Mouse (Mus musculus) liver, embryonic 14.5 days (tissue): ENCODE results near the gene Slc7a15.

Experiments used
- CTCF ChIP-seq: IDR thresholded peaks from 2 replicates; pipeline ENCODE4 v1.5.1; 2016; ENCODE audit warnings: antibody characterized with exemption, low read depth, control low read depth
- EP300 ChIP-seq: IDR thresholded peaks from 2 replicates; pipeline ENCODE4 v1.6.1; 2016; ENCODE audit warnings: antibody characterized with exemption, low read depth

DNA sequence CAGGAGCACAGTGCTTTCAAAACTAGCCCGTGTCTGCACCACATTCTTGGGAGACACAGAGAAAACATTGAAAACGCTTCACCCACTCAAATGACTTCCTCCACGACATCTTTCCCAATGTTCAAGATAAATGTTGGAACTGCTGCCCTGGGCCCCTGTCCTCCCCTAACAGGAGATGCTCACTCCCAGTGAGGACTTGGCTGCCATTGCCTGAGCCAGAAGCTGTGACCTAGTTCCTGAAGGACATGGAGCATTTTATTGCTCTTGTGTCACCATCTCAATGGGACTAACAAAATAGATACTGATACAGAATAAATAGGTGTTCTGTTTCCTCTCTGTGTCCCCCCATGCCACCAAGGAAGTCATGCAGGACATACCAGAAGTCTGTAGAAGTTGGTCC is 104.2 kb downstream of the Slc7a15 start:
- no peak for TF ChIP-seq CTCF
- no peak for TF ChIP-seq EP300
